Comparison of ENCODE assay signal across 27 mouse cellular contexts in the genomic region with DNA sequence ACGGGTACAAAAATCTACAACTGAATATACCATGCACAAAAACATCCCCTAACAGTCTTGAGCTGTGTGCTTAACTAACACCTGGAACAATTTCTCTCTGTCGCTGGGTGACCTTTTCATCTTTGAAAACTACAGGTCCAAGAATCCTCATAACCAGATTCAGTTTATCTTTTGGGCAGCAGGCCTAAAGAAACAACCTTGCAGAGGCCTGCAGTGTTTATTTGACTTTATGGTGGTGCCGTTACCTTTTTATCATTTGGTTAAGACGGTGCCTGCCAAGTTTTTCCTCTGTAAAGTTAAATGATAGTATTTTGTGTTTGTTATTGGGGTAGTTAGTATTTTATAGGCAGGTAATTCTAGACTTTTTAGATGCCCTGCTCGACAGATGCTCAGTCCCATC. TPM values are rescaled to one million over a fixed set of nuclear protein-coding genes. Genes with fewer than 3 reads are reported as not detected.
"Had no signal": no experiment of that assay in that cellular context is flagged by ENCODE, and none has a peak within 500 bp of the region (broad histone marks: within the 10 kb centered on the region; RNA-seq: fewer than 3 reads in every experiment).

No protein-coding gene starts in this region.

- H3K27ac ChIP-seq: embryonic facial prominence, embryonic 10.5 days; embryonic facial prominence, embryonic 12.5 days; embryonic facial prominence, embryonic 13.5 days; embryonic facial prominence, embryonic 15.5 days; forebrain, embryonic 10.5 days; forebrain, embryonic 12.5 days; forebrain, embryonic 13.5 days; forebrain, embryonic 15.5 days; gastrocnemius, adult 2 months; heart, adult 2 months had no signal

- ATAC-seq: forebrain, embryonic 13.5 days; forebrain, embryonic 14.5 days; forebrain, embryonic 15.5 days; forebrain, embryonic 16.5 days; forebrain, postnatal 0 days had no signal

- DNase-seq: cerebellum, adult 8-10 months; cerebellum, adult 9-10 months; cerebellum, postnatal 10 days; cerebellum, postnatal 14 days; cerebellum, postnatal 25 days; cerebellum, postnatal 36 days; embryo, embryonic 11 days; forebrain, postnatal 0 days; gastrocnemius, adult 2 months; gastrocnemius, postnatal 10 days; gastrocnemius, postnatal 14 days; gastrocnemius, postnatal 25 days; gastrocnemius, postnatal 36 days; heart, adult 11 months; heart, adult 18-20 months; heart, adult 2 months had no signal

- H3K27me3 ChIP-seq: embryonic facial prominence, embryonic 12.5 days; forebrain, embryonic 13.5 days; forebrain, embryonic 15.5 days had no signal

- H3K4me3 ChIP-seq: embryonic facial prominence, embryonic 10.5 days; embryonic facial prominence, embryonic 12.5 days; embryonic facial prominence, embryonic 13.5 days; embryonic facial prominence, embryonic 15.5 days; erythroblast, embryonic 14.5 days; forebrain, embryonic 10.5 days; forebrain, embryonic 12.5 days; forebrain, embryonic 13.5 days; forebrain, embryonic 15.5 days; gastrocnemius, adult 2 months; heart, adult 2 months had no signal

- H3K4me2 ChIP-seq: embryonic facial prominence, embryonic 12.5 days; embryonic facial prominence, embryonic 13.5 days; embryonic facial prominence, embryonic 15.5 days; forebrain, embryonic 12.5 days; forebrain, embryonic 13.5 days; forebrain, embryonic 15.5 days had no signal

- H3K9me3 ChIP-seq: embryonic facial prominence, embryonic 12.5 days; embryonic facial prominence, embryonic 15.5 days; forebrain, embryonic 12.5 days; forebrain, embryonic 13.5 days; forebrain, embryonic 15.5 days had no signal

- H3K4me1 ChIP-seq: embryonic facial prominence, embryonic 15.5 days; forebrain, embryonic 12.5 days; forebrain, embryonic 13.5 days; forebrain, embryonic 15.5 days had no signal

- H3K9ac ChIP-seq: embryonic facial prominence, embryonic 12.5 days; embryonic facial prominence, embryonic 13.5 days; embryonic facial prominence, embryonic 15.5 days; forebrain, embryonic 12.5 days; forebrain, embryonic 13.5 days; forebrain, embryonic 15.5 days; forebrain, postnatal 0 days had no signal

- H3K36me3 ChIP-seq: embryonic facial prominence, embryonic 10.5 days; embryonic facial prominence, embryonic 12.5 days; embryonic facial prominence, embryonic 13.5 days; embryonic facial prominence, embryonic 15.5 days; forebrain, embryonic 10.5 days; forebrain, embryonic 12.5 days; forebrain, embryonic 15.5 days had no signal

RNA-seq across cellular contexts. Expression of gene Gcnt2, which starts 15.9 kb away (rescaled TPM):
- polyA plus RNA-seq: erythroblast, embryonic 14.5 days had no signal
